In genomic region chr15:87200282-87201048, GRCm38 (mm10) we compare ENCODE assay signal across 9 mouse cellular contexts.
A peak's percentile ranks its signal among the peaks of the same experiment; 100 is the strongest.
DNase-seq lines count a peak whose midpoint lies in the region; ATAC-seq lines count a peak whose summit lies in the region.
"Had no signal": no experiment of that assay in that cellular context is flagged by ENCODE, and none has a peak within 500 bp of the region (broad histone marks: within the 10 kb centered on the region; RNA-seq: fewer than 3 reads in every experiment).

No protein-coding gene starts in this region.

- DNase-seq in cerebellum, adult 8-10 months: peak; percentile 94
- DNase-seq in kidney, postnatal 4 days: no peak
- DNase-seq: liver, embryonic 13.5 days had no signal

- H3K4me3 ChIP-seq in megakaryocyte, embryonic 14.5 days (replicated peaks): peak overlapping the region; percentile 62
- no peak overlapping the region for H3K4me3 ChIP-seq in forebrain, embryonic 16.5 days (replicated peaks; ENCODE audit: low read length)
- H3K4me3 ChIP-seq in neural tube, embryonic 13.5 days: no peak overlapping the region
- no peak overlapping the region for H3K4me3 ChIP-seq in kidney, embryonic 15.5 days (replicated peaks)
- H3K4me3 ChIP-seq: liver, embryonic 13.5 days had no signal

- no peak overlapping the region for H3K27ac ChIP-seq in forebrain, embryonic 16.5 days (ENCODE audit: low read length)
- H3K27ac ChIP-seq in neural tube, embryonic 13.5 days (replicated peaks): peak overlapping the region; percentile 46; the same call in 1 of the 2 replicates
- H3K27ac ChIP-seq in kidney, embryonic 15.5 days: no peak overlapping the region
- H3K27ac ChIP-seq: liver, embryonic 13.5 days had no signal

- no peaks in the 10 kb centered on the region for H3K27me3 ChIP-seq in megakaryocyte, embryonic 14.5 days (replicated peaks)
- H3K27me3 ChIP-seq in forebrain, embryonic 16.5 days (replicated peaks; ENCODE audit: control insufficient read depth, insufficient read depth, low read length): no peaks in the 10 kb centered on the region
- no peaks in the 10 kb centered on the region for H3K27me3 ChIP-seq in neural tube, embryonic 13.5 days
- no peaks in the 10 kb centered on the region for H3K27me3 ChIP-seq in kidney, embryonic 15.5 days
- H3K27me3 ChIP-seq: liver, embryonic 13.5 days had no signal

- H3K4me2 ChIP-seq in forebrain, embryonic 16.5 days (ENCODE audit: low read length): peak overlapping the region; percentile 21; the same call in 1 of the 2 replicates
- no peak overlapping the region for H3K4me2 ChIP-seq in neural tube, embryonic 13.5 days
- no peak overlapping the region for H3K4me2 ChIP-seq in kidney, embryonic 15.5 days
- H3K4me2 ChIP-seq: liver, embryonic 13.5 days had no signal

- 40% methylated on average over 19 of the region's 19 CpGs for WGBS in forebrain, embryonic 16.5 days
- 49% methylated on average over 19 of the region's 19 CpGs for WGBS in neural tube, embryonic 13.5 days
- WGBS in kidney, embryonic 15.5 days: 70% methylated on average over 19 of the region's 19 CpGs

- no peaks in the 10 kb centered on the region for H3K4me1 ChIP-seq in megakaryocyte, embryonic 14.5 days
- H3K4me1 ChIP-seq in forebrain, embryonic 16.5 days (replicated peaks; ENCODE audit: control insufficient read depth, insufficient read depth, low read length): peaks cover 19% of the 10 kb centered on the region
- H3K4me1 ChIP-seq in neural tube, embryonic 13.5 days (replicated peaks): peaks cover 18% of the 10 kb centered on the region
- no peaks in the 10 kb centered on the region for H3K4me1 ChIP-seq in kidney, embryonic 15.5 days
- H3K4me1 ChIP-seq: liver, embryonic 13.5 days had no signal

- H3K9me3 ChIP-seq in megakaryocyte, embryonic 14.5 days: peaks cover 85% of the 10 kb centered on the region
- no peaks in the 10 kb centered on the region for H3K9me3 ChIP-seq in forebrain, embryonic 16.5 days (ENCODE audit: control insufficient read depth, low read length)
- no peaks in the 10 kb centered on the region for H3K9me3 ChIP-seq in neural tube, embryonic 13.5 days
- no peaks in the 10 kb centered on the region for H3K9me3 ChIP-seq in kidney, embryonic 15.5 days (replicated peaks)

- ATAC-seq in megakaryocyte, adult 5-6 weeks (ENCODE audit: poor library complexity, severe bottlenecking): no peak
- peak; percentile 61 for ATAC-seq in forebrain, embryonic 16.5 days
- peak; percentile 65 for ATAC-seq in neural tube, embryonic 13.5 days (ENCODE audit: low read depth)
- no peak for ATAC-seq in kidney, embryonic 15.5 days (replicated peaks; ENCODE audit: low FRiP score)
- ATAC-seq in CD4-positive, CD25-positive, alpha-beta regulatory T cell, adult 4 months: no peak

- H3K9ac ChIP-seq in forebrain, embryonic 16.5 days (replicated peaks; ENCODE audit: low read depth, low read length): no peak overlapping the region; the same call in 1 of the 2 replicates
- H3K9ac ChIP-seq in neural tube, embryonic 13.5 days: no peak overlapping the region
- no peak overlapping the region for H3K9ac ChIP-seq in kidney, embryonic 15.5 days
- H3K9ac ChIP-seq: liver, embryonic 13.5 days had no signal

- no peaks in the 10 kb centered on the region for H3K36me3 ChIP-seq in megakaryocyte, embryonic 14.5 days (replicated peaks; ENCODE audit: low read length)
- no peaks in the 10 kb centered on the region for H3K36me3 ChIP-seq in forebrain, embryonic 16.5 days (ENCODE audit: control insufficient read depth, insufficient read depth)
- H3K36me3 ChIP-seq in neural tube, embryonic 13.5 days: no peaks in the 10 kb centered on the region
- H3K36me3 ChIP-seq in kidney, embryonic 15.5 days: no peaks in the 10 kb centered on the region
- H3K36me3 ChIP-seq: liver, embryonic 13.5 days had no signal

Comparison
In these comparisons a context has a peak if more than half of its experiments do, and no peak if none do; other contexts are left out.
1. ATAC-seq: peak in forebrain, embryonic 16.5 days (single experiment) and neural tube, embryonic 13.5 days (single experiment); none in megakaryocyte, adult 5-6 weeks (single experiment), kidney, embryonic 15.5 days (single experiment) and CD4-positive, CD25-positive, alpha-beta regulatory T cell, adult 4 months (single experiment).